Mouse (Mus musculus) forebrain, embryonic 11.5 days (tissue): ENCODE results near the gene Gm28374. TPM values are rescaled to one million over a fixed set of nuclear protein-coding genes. Genes with fewer than 3 reads are reported as not detected.
A peak's percentile ranks its signal among the peaks of the same experiment; 100 is the strongest.

ENCODE experiments used
- ATAC-seq: fragments of 200-750 bp; cut with Nextera tagmentation; replicated peaks from 2 replicates; pipeline ENCODE4 v1.8.0; 2017; ENCODE audit warnings: moderate TSS enrichment; ENCODE audit not compliant: low FRiP score
- DNase-seq: peaks from one replicate; pipeline ENCODE4 v3.0.0-alpha.2; 2017; ENCODE audit warnings: low spot score
- H3K27ac ChIP-seq: fragments of 300-500 bp; sonication (generic); 2 replicates; pipeline ENCODE4 v1.5.1; 2014; ENCODE audit warnings: low read depth, low read length
- H3K27me3 ChIP-seq: fragments of 300-500 bp; sonication (generic); 2 replicates; pipeline ENCODE4 v1.6.1; 2014; ENCODE audit warnings: mild to moderate bottlenecking, low read length, mixed read lengths; ENCODE audit not compliant: control insufficient read depth, insufficient read depth
- H3K36me3 ChIP-seq: fragments of 300-500 bp; sonication (generic); 2 replicates; pipeline ENCODE4 v1.6.1; 2014; ENCODE audit warnings: mild to moderate bottlenecking, low read length, moderate library complexity, mixed read lengths; ENCODE audit not compliant: control insufficient read depth, insufficient read depth
- H3K4me1 ChIP-seq: fragments of 300-500 bp; sonication (generic); replicated peaks from 2 replicates; pipeline ENCODE4 v1.6.1; 2014; ENCODE audit warnings: low read length, mixed read lengths; ENCODE audit not compliant: control insufficient read depth, insufficient read depth
- H3K4me2 ChIP-seq: fragments of 300-500 bp; sonication (generic); 2 replicates; pipeline ENCODE4 v1.6.1; 2014; ENCODE audit warnings: low read depth, mild to moderate bottlenecking, low read length, moderate library complexity, mixed read lengths; ENCODE audit not compliant: severe bottlenecking
- H3K4me3 ChIP-seq: fragments of 300-500 bp; sonication (generic); 2 replicates; pipeline ENCODE4 v1.5.1; 2014; ENCODE audit warnings: low read depth, low read length
- H3K9ac ChIP-seq: fragments of 300-500 bp; sonication (generic); 2 replicates; pipeline ENCODE4 v1.6.1; 2014; ENCODE audit warnings: low read length
- H3K9me3 ChIP-seq: fragments of 300-500 bp; sonication (generic); 2 replicates; pipeline ENCODE4 v1.6.1; 2016; ENCODE audit warnings: low read length, mixed read lengths; ENCODE audit not compliant: control insufficient read depth
- WGBS: fragments of 180-500 bp; shearing (Covaris S2); extraction: QIAGEN DNeasy Blood & Tissue Kit; methylation state at CpG from one replicate; pipeline ENCODE4 v1.1.7; 2014; 5-methylcytosine and 5-hydroxymethylcytosine counted together
- polyA plus RNA-seq: library from polyadenylated mRNA; unstranded; fragments of >200 nt; fragmentation: Nextera tagmentation; extraction: Ambion mirVana; gene quantifications from 2 replicates; pipeline ENCODE4 v1.2.1, GENCODE M21; 2014

The Gm28374 gene
- polyA plus RNA-seq, 1 experiment from 2014 or later, result 1.5 TPM

- 88% methylated on average over 5 of the region's 5 CpGs for WGBS
- H3K27ac ChIP-seq, result no peak overlapping the region
- peaks cover 35% of the 10 kb centered on the region for H3K36me3 ChIP-seq
- H3K9ac ChIP-seq, result no peak overlapping the region
- peaks cover 12% of the 10 kb centered on the region for H3K4me1 ChIP-seq
- H3K27me3 ChIP-seq, result no peaks in the 10 kb centered on the region
- ATAC-seq, result no peak
- H3K4me2 ChIP-seq, result no peak overlapping the region
- DNase-seq, result no peak
- H3K9me3 ChIP-seq, result no peaks in the 10 kb centered on the region
- no peak overlapping the region for H3K4me3 ChIP-seq
Observed at GRCm38 (mm10) chr19:6054296-6054695, 27.8 kb downstream of the Gm28374 start.

GRCm38 (mm10) chr19:6052516-6052915, 29.5 kb downstream of the Gm28374 start:
- Histone ChIP-seq H3K4me1 (peaks cover 12% of the 10 kb centered on the region), H3K9me3 (no peaks in the 10 kb centered on the region), H3K4me2 (no peak overlapping the region), H3K27ac (no peak overlapping the region), H3K4me3 (no peak overlapping the region), H3K36me3 (peaks cover 34% of the 10 kb centered on the region), H3K9ac (no peak overlapping the region), H3K27me3 (no peaks in the 10 kb centered on the region)
- no peak for ATAC-seq
- 84% methylated on average over 7 of the region's 7 CpGs for WGBS
- DNase-seq, result peak; percentile 43

- no peak overlapping the region for H3K27ac ChIP-seq
- peaks cover 28% of the 10 kb centered on the region for H3K36me3 ChIP-seq
- H3K9ac ChIP-seq, result no peak overlapping the region; the same call in 1 of the 2 replicates
- H3K4me3 ChIP-seq, result no peak overlapping the region
- no peak overlapping the region for H3K4me2 ChIP-seq
- no peaks in the 10 kb centered on the region for H3K9me3 ChIP-seq
- H3K27me3 ChIP-seq, result no peaks in the 10 kb centered on the region
- H3K4me1 ChIP-seq, result peaks cover 12% of the 10 kb centered on the region
- DNase-seq (no peak), ATAC-seq (no peak)
- WGBS, result 85% methylated on average over 11 of the region's 11 CpGs
Observed at GRCm38 (mm10) chr19:6048681-6049410, 33.2 kb downstream of the Gm28374 start.

GRCm38 (mm10) chr19:6047899-6048166, 34.2 kb downstream of the Gm28374 start:
- Histone ChIP-seq H3K4me2 (peak overlapping the region; percentile 95), H3K4me1 (peaks cover 12% of the 10 kb centered on the region), H3K27ac (no peak overlapping the region), H3K36me3 (peaks cover 21% of the 10 kb centered on the region), H3K9me3 (no peaks in the 10 kb centered on the region), H3K9ac (peak overlapping the region; percentile 96), H3K4me3 (peak overlapping the region; percentile 88), H3K27me3 (no peaks in the 10 kb centered on the region)
- WGBS, result 89% methylated on average over 8 of the region's 8 CpGs
- ATAC-seq (no peak), DNase-seq (no peak)

GRCm38 (mm10) chr19:6047154-6047898, 34.7 kb downstream of the Gm28374 start:
- Histone ChIP-seq H3K4me2 (peak overlapping the region; percentile 95), H3K27me3 (no peaks in the 10 kb centered on the region), H3K4me3 (peak overlapping the region; percentile 88), H3K9ac (peak overlapping the region; percentile 96), H3K4me1 (peaks cover 12% of the 10 kb centered on the region), H3K27ac (peak overlapping the region; percentile 98), H3K9me3 (no peaks in the 10 kb centered on the region), H3K36me3 (peaks cover 18% of the 10 kb centered on the region)
- 3% methylated on average over 44 of the region's 44 CpGs for WGBS
- DNase-seq, result no peak
- ATAC-seq, result peak; percentile 10

GRCm38 (mm10) chr19:6046294-6047153, 35.5 kb downstream of the Gm28374 start, which contains the start of gene Syvn1:
Gene Syvn1 (plus strand): TSS chr19:6046576.
- peaks cover 17% of the 10 kb centered on the region for H3K36me3 ChIP-seq
- peak within 1 kb of the TSS; percentile 95 for H3K4me2 ChIP-seq
- ATAC-seq, result peak; percentile 92
- peaks cover 12% of the 10 kb centered on the region for H3K4me1 ChIP-seq
- peak within 1 kb of the TSS; percentile 88 for H3K4me3 ChIP-seq
- peak; percentile 94 for DNase-seq
- peak within 1 kb of the TSS; percentile 96 for H3K9ac ChIP-seq
- H3K27me3 ChIP-seq, result no peaks in the 10 kb centered on the region
- peak within 1 kb of the TSS; percentile 98 for H3K27ac ChIP-seq
- WGBS, result under 1% methylated on average over 65 of the region's 65 CpGs
- no peaks in the 10 kb centered on the region for H3K9me3 ChIP-seq

GRCm38 (mm10) chr19:6045366-6046293, 36.4 kb downstream of the Gm28374 start:
- Histone ChIP-seq H3K4me1 (peaks cover 12% of the 10 kb centered on the region), H3K9me3 (no peaks in the 10 kb centered on the region), H3K4me2 (peak overlapping the region; percentile 95), H3K9ac (peak overlapping the region; percentile 96), H3K4me3 (peak overlapping the region; percentile 88), H3K27me3 (no peaks in the 10 kb centered on the region), H3K36me3 (peaks cover 12% of the 10 kb centered on the region; the same call in 1 of the 2 replicates), H3K27ac (peak overlapping the region; percentile 98)
- ATAC-seq (peak; percentile 49), DNase-seq (no peak)
- WGBS, result 24% methylated on average over 20 of the region's 20 CpGs
